Mouse (Mus musculus): Measurements from ENCODE around the gene Nxn. TPM values are rescaled to one million over a fixed set of nuclear protein-coding genes. Genes with fewer than 3 reads are reported as not detected.

Gene Nxn
- polyA plus RNA-seq, 1 experiment = 0.08 TPM

- no peaks in the 10 kb centered on the region for H3K36me3 ChIP-seq (ENCODE audit: control insufficient read depth)
- H3K4me1 ChIP-seq (ENCODE audit: control insufficient read depth) = no peaks in the 10 kb centered on the region
- H3K27me3 ChIP-seq (ENCODE audit: control insufficient read depth) = no peaks in the 10 kb centered on the region
- H3K4me3 ChIP-seq (replicated peaks) = no peak overlapping the region
- no peaks in the 10 kb centered on the region for H3K9me3 ChIP-seq (ENCODE audit: control insufficient read depth, low read length)
- TF ChIP-seq TAL1 (IDR thresholded peaks at IDR 0.05; ENCODE audit: low read length) = no peak
- no peak for TF ChIP-seq GATA1 (IDR thresholded peaks at IDR 0.05; ENCODE audit: low read length)
Observed at GRCm38 (mm10) chr11:76336224-76336623, 62.7 kb downstream of the Nxn start.

GRCm38 (mm10) chr11:76334966-76335365, 64.0 kb downstream of the Nxn start:
- H3K27me3 ChIP-seq (ENCODE audit: control insufficient read depth) = no peaks in the 10 kb centered on the region
- no peaks in the 10 kb centered on the region for H3K9me3 ChIP-seq (ENCODE audit: control insufficient read depth, low read length)
- no peaks in the 10 kb centered on the region for H3K36me3 ChIP-seq (ENCODE audit: control insufficient read depth)
- H3K4me1 ChIP-seq (ENCODE audit: control insufficient read depth) = no peaks in the 10 kb centered on the region
- no peak for TF ChIP-seq TAL1 (IDR thresholded peaks at IDR 0.05; ENCODE audit: low read length)
- no peak for TF ChIP-seq GATA1 (IDR thresholded peaks at IDR 0.05; ENCODE audit: low read length)
- H3K4me3 ChIP-seq (replicated peaks) = no peak overlapping the region

- no peaks in the 10 kb centered on the region for H3K4me1 ChIP-seq (ENCODE audit: control insufficient read depth)
- H3K9me3 ChIP-seq (ENCODE audit: control insufficient read depth, low read length) = no peaks in the 10 kb centered on the region
- no peaks in the 10 kb centered on the region for H3K27me3 ChIP-seq (ENCODE audit: control insufficient read depth)
- no peaks in the 10 kb centered on the region for H3K36me3 ChIP-seq (ENCODE audit: control insufficient read depth)
- TF ChIP-seq TAL1 (IDR thresholded peaks at IDR 0.05; ENCODE audit: low read length) (no peak), GATA1 (IDR thresholded peaks at IDR 0.05; ENCODE audit: low read length) (no peak)
- no peak overlapping the region for H3K4me3 ChIP-seq (replicated peaks)
Observed at GRCm38 (mm10) chr11:76332240-76332639, 66.7 kb downstream of the Nxn start.

GRCm38 (mm10) chr11:76328522-76329290, 70.2 kb downstream of the Nxn start:
- no peak for TF ChIP-seq GATA1 (IDR thresholded peaks at IDR 0.05; ENCODE audit: low read length)
- no peak for TF ChIP-seq TAL1 (IDR thresholded peaks at IDR 0.05; ENCODE audit: low read length)

GRCm38 (mm10) chr11:76328084-76328483, 70.9 kb downstream of the Nxn start:
- H3K36me3 ChIP-seq (ENCODE audit: control insufficient read depth) = no peaks in the 10 kb centered on the region
- H3K4me1 ChIP-seq (ENCODE audit: control insufficient read depth) = no peaks in the 10 kb centered on the region
- no peak overlapping the region for H3K4me3 ChIP-seq (replicated peaks)
- TF ChIP-seq GATA1 (IDR thresholded peaks at IDR 0.05; ENCODE audit: low read length) (no peak), TAL1 (IDR thresholded peaks at IDR 0.05; ENCODE audit: low read length) (no peak)
- H3K9me3 ChIP-seq (ENCODE audit: control insufficient read depth, low read length) = no peaks in the 10 kb centered on the region
- no peaks in the 10 kb centered on the region for H3K27me3 ChIP-seq (ENCODE audit: control insufficient read depth)

More at GRCm38 (mm10) chr11:76328522-76329290, 70.2 kb downstream of the Nxn start:
- Histone ChIP-seq H3K9me3 (ENCODE audit: control insufficient read depth, low read length) (no peaks in the 10 kb centered on the region), H3K4me3 (replicated peaks) (no peak overlapping the region), H3K27me3 (ENCODE audit: control insufficient read depth) (no peaks in the 10 kb centered on the region), H3K36me3 (ENCODE audit: control insufficient read depth) (no peaks in the 10 kb centered on the region), H3K4me1 (ENCODE audit: control insufficient read depth) (no peaks in the 10 kb centered on the region)

- no peaks in the 10 kb centered on the region for H3K27me3 ChIP-seq (ENCODE audit: control insufficient read depth)
- no peaks in the 10 kb centered on the region for H3K4me1 ChIP-seq (ENCODE audit: control insufficient read depth)
- H3K36me3 ChIP-seq (ENCODE audit: control insufficient read depth) = no peaks in the 10 kb centered on the region
- no peaks in the 10 kb centered on the region for H3K9me3 ChIP-seq (ENCODE audit: control insufficient read depth, low read length)
- TF ChIP-seq TAL1 (IDR thresholded peaks at IDR 0.05; ENCODE audit: low read length) (no peak), GATA1 (IDR thresholded peaks at IDR 0.05; ENCODE audit: low read length) (no peak)
- no peak overlapping the region for H3K4me3 ChIP-seq (replicated peaks)
Observed at GRCm38 (mm10) chr11:76326672-76327071, 72.3 kb downstream of the Nxn start.

GRCm38 (mm10) chr11:76326051-76326450, 72.9 kb downstream of the Nxn start:
- H3K27me3 ChIP-seq (ENCODE audit: control insufficient read depth) = no peaks in the 10 kb centered on the region
- no peak overlapping the region for H3K4me3 ChIP-seq (replicated peaks)
- H3K9me3 ChIP-seq (ENCODE audit: control insufficient read depth, low read length) = no peaks in the 10 kb centered on the region
- TF ChIP-seq TAL1 (IDR thresholded peaks at IDR 0.05; ENCODE audit: low read length) (no peak), GATA1 (IDR thresholded peaks at IDR 0.05; ENCODE audit: low read length) (no peak)
- H3K4me1 ChIP-seq (ENCODE audit: control insufficient read depth) = no peaks in the 10 kb centered on the region
- H3K36me3 ChIP-seq (ENCODE audit: control insufficient read depth) = no peaks in the 10 kb centered on the region

GRCm38 (mm10) chr11:76324801-76325200, 74.1 kb downstream of the Nxn start:
- H3K27me3 ChIP-seq (ENCODE audit: control insufficient read depth) = no peaks in the 10 kb centered on the region
- TF ChIP-seq TAL1 (IDR thresholded peaks at IDR 0.05; ENCODE audit: low read length) (no peak), GATA1 (IDR thresholded peaks at IDR 0.05; ENCODE audit: low read length) (no peak)
- no peaks in the 10 kb centered on the region for H3K9me3 ChIP-seq (ENCODE audit: control insufficient read depth, low read length)
- H3K4me1 ChIP-seq (ENCODE audit: control insufficient read depth) = no peaks in the 10 kb centered on the region
- no peaks in the 10 kb centered on the region for H3K36me3 ChIP-seq (ENCODE audit: control insufficient read depth)
- H3K4me3 ChIP-seq (replicated peaks) = no peak overlapping the region

GRCm38 (mm10) chr11:76324207-76324606, 74.7 kb downstream of the Nxn start:
- TF ChIP-seq TAL1 (IDR thresholded peaks at IDR 0.05; ENCODE audit: low read length) (no peak), GATA1 (IDR thresholded peaks at IDR 0.05; ENCODE audit: low read length) (no peak)
- Histone ChIP-seq H3K36me3 (ENCODE audit: control insufficient read depth) (no peaks in the 10 kb centered on the region), H3K4me1 (ENCODE audit: control insufficient read depth) (no peaks in the 10 kb centered on the region), H3K9me3 (ENCODE audit: control insufficient read depth, low read length) (no peaks in the 10 kb centered on the region), H3K27me3 (ENCODE audit: control insufficient read depth) (no peaks in the 10 kb centered on the region), H3K4me3 (replicated peaks) (no peak overlapping the region)
